Mouse (Mus musculus): ENCODE results near the gene Naa15.
A peak's percentile ranks its signal among the peaks of the same experiment; 100 is the strongest.
"Not testable (repeated sequence)": the region's sequence is repeated elsewhere in the genome, so short reads cannot be mapped to it uniquely, and the experiment has no call there.

Naa15 gene

DNA sequence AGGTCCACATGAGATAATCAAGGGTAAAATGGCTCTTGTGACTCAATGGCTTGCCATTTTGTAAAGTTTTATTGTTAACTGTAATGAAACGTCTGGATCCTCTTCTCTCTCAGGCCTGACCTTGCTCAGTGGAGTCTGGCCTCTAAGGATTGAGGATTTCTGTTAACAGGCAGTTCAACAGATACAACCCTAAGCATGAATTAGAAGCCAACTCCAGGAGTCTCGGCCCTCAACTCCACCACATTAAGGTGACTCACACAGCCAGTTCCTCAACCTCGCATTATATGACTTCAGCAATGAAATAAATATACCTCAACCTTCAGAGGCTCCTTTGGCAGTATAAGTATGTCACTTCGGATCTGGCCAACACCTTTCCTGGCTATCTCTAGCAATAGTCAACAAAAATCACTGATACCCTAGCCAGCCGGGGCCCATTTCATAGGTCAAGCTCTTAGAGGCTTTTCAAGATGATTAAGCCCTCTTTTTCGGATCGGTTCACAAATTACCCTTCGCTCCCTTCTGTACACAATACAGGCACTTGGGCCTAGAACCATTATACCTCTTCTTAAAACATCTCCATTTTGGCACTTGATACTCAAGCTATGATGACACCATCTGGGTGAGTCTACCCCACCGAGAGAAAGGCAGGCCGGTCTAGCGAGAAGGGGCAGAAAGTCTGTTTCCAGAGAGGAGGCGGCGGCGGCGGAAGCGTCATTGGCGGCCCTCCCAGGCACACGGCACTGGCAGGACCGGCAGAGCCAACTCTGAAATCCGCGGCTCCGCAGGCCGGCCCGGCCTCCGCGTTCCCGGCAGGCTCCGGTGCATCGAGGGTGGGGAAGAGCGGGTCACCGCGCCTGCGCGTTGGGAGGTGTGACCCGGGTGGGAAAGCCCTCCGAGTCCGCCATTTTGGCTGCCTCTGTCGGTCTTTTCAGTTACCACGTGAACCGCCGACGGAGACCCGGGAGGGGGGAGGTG is at the start of gene Naa15:
Naa15 (plus strand) TSS at position 51 of the 975 bp plus-strand sequence.
- peak; percentile 94 to 95 for DNase-seq (ENCODE audit: low spot score in 2 of 2)

DNA sequence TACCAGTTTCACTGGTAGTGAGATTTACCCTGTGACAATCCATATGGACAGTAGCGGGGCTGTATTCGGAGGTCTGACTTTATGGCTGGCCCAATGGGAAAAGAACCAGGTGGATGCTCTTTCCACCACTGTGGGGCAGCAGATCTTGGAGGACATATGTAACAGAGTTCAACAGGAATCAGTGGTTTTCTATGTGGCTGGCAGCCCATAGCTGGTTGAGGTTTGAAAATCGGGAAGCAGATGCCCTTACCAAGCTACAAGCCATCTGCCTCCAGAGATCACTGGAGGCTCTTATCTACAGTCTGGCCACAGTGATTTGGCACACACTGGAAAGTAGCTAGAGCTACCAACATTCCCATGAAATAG is 49.4 kb upstream of the Naa15 start:
- DNase-seq (ENCODE audit: low spot score in 2 of 2) = no peak

DNA sequence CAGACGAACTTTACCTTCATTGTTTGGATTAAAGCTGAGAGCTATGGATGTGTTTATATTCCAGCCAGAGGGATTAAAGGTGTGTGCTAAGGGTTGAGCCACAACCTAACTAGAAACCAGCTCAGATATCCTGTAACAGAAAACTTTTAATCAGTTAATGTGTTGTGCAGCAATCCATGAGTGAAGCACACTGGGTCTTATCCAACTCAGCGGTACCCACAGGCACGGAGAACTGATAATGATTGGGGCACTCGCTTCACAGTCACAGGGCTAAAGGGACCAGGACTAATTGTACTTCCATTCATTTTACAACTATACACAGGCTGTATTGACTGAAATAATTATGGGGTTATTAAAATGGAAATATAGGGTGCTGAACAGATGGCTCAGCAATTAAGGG is 48.0 kb upstream of the Naa15 start:
- DNase-seq (ENCODE audit: low spot score in 2 of 2) = no peak

DNA sequence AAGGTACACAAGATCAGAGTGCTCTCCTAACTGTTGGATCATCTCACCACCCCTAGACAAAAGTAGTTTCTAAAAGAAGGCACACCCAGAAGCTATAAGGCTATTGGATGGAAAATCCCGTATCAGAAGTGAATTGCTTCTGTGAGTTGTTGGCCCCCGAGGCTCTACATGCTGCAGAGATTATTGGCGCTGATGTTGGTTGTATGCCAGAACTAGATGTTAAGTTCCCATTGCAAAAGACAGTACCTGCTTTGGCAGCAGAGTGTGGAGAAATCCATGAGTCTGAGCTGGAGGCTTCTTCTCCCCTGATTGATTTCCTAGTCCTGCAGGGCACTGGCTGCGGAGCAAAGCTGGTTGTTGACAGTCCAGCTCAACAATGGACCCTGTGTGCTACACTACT is 46.9 kb upstream of the Naa15 start:
- no peak for DNase-seq (ENCODE audit: low spot score in 2 of 2)

DNA sequence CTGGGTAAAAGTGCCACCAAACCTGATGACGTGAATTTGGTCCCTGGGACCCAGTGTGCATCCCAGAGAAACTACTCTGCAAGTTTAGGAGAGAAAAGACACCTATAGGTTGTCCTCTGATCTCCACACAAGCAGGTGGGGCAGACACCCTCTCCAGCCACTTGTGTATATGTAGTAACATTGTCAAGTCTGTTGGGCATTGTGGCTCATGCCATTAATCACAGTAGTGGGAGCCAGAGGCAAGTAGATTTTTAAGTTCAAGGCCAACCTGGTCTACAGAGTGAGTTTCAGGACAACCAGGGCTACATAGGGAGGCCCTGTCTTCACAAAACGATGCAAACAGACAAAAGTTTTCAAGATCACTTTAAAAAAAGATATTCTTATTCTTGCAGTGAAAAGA is 43.1 kb upstream of the Naa15 start:
- DNase-seq (ENCODE audit: low spot score in 2 of 2) = no peak

DNA sequence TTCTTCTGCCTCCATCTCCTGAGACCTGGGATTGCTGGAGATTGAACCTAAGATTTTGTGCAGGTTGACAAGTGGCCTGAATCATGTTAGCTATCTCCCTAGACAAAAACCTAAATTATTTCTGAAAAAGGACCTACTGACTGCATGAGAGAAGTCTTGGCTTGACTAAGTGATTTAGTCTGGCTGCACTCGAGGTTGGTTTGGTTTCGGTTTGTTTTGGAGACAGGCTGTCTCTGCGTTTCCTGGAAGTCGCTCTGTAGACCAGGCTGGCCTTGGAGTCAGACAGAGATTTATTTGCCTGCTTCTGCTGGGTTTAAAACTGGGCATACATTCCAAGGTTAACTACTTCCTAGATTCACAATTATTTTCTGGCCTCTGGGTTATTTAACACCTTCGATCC is 42.1 kb upstream of the Naa15 start:
- DNase-seq (ENCODE audit: low spot score in 2 of 2) = no peak

DNA sequence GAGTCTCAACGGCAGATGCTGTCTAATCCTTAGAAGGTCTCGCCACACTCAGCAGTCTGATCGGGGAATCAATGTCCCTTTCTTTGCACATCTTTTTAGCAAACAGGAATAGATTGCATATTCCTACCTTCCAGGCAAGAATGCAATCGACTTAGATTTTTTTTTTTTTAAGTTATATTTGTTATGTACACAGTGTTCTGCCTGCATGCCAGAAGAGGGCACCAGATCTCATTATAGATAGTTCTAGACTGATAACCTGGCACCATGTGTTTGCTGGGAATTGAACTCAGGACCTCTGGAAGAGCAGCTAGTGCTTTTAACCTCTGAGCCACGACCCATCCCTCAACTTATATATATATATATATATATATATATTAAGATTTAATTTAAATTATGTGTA is 41.4 kb upstream of the Naa15 start:
- no peak for DNase-seq (ENCODE audit: low spot score in 2 of 2)

DNA sequence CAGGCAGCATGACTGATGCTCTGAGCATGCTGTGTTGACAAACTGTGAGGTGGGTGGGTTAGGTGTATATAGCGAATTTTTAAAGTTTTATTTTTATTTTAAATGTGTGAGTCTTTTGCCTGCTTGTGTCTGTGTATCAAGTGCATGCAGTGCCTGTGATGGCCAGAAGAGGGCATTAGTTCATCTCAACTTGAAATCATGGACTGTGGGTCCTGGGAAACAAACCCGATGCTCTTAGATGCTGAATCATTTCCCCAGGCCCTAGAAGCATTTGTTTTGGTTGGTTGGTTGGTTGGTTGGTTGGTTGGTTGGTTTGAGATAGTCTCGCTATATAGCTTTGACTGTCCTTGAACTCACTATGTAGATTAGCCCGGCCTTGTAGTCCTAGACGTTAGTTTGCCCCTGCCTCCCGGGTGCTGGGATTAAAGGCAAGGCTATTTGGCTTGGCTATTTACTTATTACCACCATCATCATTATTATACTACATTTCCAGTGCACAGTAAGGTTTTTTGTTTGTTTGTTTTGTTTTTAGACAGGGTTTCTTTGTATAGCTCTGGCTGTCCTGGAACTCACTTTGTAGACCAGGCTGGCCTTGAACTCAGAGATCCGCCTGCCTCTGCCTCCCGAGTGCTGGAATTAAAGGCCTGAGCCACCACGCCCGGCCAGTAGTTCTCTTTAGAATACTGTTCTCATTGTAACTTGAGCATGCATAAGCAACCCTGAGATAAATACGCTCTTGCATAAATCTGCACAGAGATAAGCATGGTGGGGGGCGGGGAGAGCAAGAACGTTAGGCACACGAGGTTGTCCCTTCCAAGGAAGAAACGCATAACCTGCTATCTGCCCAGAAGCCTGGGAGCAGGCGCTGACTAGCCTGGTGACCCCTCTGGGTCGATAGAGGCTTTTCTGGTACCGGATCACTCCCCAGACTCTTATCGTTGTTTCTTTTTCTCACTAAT is 39.4 kb upstream of the Naa15 start:
- peak in 1 of 2 experiments; percentile 38 for DNase-seq (ENCODE audit: low spot score in 2 of 2)

DNA sequence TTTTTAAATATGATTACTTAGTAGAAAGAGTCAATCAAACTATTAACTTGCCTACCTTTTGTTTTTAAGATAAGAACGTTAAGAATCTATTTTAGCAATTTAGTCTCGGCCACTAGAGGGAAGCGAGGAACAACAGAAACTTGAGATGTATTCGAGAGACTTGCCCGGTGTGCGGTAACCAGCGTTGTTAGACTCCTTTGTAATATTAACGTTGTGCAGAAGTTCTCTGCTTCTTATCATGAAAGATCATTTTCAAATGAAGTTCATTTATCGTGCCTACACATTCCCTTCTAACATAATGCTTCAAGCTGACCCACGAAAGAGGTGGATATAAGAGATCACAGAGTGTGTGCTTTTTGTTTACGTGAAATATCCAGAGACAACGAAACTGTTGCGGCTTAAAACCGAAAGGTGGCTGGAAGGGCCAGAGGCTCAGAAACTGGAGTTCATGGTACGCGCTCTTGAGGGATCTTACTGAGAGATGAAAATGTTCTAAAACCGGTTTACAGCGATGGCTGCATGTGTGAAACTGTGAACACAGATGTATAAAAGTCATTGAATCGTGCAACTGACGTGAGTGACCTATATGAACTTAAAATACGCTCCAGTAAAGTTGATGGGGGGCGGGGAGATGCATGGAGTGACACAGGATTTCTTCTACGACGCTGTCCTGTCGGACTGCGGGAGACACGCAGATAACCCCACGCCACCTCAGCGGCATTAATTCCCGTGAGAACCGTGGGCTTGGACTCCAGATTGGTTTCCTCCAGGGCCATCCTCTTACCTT is 36.9 kb upstream of the Naa15 start:
- peak in 1 of 2 experiments; percentile 37 for DNase-seq (ENCODE audit: low spot score in 2 of 2)

DNA sequence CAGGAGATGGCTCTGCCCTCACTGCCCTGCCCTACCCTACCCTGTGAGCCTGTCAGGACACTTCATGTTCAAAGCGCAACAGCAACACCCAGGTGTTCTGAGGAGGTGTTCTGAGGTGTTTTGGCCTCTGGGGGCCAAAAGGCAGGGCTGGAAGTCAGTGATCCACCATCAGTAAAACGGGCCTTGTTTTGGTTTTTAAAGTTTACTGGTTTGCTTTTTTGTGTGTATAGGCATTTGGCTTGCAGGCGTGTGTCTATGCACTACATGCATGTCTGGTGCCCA is 36.3 kb upstream of the Naa15 start:
- DNase-seq (ENCODE audit: low spot score in 2 of 2) = no peak

DNA sequence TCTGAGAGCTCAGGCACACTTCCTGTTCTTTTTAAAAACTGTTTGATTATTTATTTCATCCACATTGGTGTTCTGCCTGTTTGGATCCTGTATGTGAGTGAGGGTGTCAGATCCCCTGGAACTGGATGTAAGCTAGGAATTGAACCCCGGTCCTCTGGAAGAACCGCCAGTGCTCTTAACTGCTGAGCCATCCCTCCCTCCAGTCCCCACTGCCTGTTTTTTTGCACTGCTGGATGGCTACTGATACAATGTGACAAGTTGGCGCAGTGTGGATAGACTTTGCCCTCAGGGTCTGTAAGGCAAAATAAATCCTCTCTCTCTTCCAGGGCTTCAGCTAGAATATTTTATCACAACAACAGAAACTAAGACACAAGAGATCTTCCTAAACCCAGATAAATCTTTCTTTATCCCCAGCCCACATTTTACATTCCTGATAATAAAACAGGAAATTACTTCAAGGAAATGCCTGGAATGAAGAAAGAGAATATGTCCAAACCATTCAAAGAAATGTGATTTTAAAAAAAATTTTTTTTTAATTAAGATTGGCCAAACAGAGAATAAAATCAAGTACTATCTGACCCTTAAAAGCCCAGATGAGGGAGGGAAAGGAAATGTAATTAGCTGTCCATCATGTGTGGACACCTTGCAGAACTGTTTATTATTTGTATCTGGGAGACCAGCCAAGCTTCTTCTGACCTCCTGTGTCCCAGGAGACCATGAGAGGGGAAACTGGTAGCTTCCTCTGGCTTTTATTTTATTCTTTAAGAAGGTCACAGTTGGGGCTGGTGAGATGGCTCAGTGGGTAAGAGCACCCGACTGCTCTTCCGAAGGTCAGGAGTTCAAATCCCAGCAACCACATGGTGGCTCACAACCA is 34.9 kb upstream of the Naa15 start:
- peak; percentile 49 to 70 for DNase-seq (ENCODE audit: low spot score in 2 of 2)

DNA sequence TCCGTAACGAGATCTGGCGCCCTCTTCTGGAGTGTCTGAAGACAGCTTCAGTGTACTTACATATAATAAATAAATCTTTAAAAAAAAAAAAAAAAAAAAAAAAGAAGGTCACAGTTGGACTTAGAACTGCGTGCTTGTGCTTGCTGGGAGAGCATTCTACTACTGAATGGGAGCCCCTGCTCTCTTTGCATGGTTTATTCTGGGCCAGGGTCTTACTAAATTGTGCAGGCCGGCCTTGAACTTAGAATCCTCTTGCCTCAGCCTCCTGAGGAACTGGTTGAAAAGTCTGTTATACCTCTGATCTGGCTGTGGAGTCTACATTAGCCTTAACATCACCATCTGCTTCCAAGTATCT is 34.3 kb upstream of the Naa15 start:
- DNase-seq (ENCODE audit: low spot score in 2 of 2) = no peak

DNA sequence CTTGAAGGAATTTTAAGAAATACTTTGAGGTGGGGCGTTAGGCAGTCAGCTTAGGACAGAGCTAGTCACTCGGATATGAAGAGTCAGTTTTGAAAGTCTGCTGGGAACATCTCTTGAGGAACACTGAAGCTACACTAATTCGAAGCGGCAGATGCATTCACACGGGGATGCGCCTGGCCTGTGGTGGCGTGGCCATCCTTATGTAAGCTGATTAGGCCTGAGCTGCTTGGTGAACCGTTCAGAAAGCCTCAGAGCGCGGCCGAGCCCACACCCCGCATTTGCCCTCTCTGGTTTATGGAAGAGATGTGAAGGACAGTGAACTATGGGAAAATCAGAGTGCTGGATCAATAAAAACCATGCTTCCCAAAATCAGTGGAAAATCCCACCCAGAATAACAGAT is 31.5 kb upstream of the Naa15 start:
- no peak for DNase-seq (ENCODE audit: low spot score in 2 of 2)

DNA sequence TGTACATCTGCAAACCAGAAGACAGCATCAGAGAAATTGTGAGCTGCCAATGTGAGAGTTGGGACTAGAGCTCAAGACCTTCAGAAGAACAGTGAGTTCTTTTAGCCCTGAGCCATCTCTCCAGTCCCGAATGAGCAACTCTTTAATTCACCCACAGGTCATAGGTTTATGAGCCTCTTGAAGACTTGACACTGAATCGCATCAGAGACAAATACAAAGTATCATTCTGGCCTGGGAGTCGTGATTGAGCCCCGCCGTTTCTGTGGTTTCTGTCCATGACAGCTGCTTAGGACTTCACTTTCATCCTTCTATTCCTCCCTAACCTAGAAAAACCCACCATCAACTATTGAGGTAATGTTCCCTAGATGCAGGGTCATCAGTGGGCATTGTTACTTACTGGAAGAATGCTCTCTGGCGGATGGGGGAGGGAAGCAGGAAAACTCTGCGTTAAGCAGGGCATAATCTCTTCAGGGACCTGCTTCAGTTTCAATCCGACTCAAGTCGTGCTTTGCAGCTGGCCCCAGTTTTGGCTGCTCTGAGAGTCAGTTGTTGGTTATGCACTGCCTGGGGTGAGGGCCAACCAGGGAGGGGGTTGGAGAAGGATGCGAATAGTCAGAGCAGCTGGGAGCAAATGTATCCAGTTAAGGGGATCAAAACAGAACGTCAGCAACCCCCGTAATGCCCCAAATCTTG is 28.4 kb upstream of the Naa15 start:
- peak; percentile 52 to 54 for DNase-seq (ENCODE audit: low spot score in 2 of 2)

DNA sequence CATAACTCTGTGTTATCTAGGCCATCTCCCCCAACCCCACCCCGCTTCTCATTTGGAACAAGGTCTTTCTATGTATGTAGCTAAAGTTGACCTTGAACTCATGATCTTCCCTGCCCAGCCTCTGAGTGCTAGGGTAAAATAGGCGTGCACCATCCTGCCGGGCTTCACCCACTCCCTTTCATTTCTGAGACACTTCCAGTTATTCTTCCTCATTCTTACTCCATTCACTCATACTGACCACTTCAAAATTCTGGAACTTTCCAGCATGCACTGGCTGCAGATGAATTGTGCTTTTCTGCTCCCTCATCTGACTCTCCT is 27.9 kb upstream of the Naa15 start:
- DNase-seq (ENCODE audit: low spot score in 2 of 2) = no peak

DNA sequence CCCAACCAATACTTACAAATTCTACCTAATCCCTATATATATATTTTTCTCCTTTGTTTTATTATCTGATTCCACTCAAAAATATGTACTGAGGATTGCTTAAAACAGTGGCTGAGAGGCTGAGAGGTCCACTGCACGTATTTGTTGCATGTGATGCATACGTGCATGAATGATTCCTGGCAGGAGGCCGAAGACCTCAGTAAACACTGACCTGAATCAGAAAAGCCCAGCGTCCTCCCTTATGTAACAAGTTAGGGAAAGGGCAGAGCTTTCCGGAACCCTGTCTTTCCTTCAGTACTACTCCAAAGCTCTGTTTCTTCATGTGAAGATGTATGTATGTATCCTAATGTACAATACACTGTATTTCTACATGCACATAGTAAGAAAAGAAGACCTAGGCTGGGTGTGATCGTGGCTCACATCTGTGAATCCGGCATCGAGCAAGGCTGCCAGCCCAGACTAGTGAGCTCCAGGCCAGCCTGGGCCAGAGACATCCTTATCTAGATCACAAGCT is 27.0 kb upstream of the Naa15 start:
- no peak for DNase-seq (ENCODE audit: low spot score in 2 of 2)

DNA sequence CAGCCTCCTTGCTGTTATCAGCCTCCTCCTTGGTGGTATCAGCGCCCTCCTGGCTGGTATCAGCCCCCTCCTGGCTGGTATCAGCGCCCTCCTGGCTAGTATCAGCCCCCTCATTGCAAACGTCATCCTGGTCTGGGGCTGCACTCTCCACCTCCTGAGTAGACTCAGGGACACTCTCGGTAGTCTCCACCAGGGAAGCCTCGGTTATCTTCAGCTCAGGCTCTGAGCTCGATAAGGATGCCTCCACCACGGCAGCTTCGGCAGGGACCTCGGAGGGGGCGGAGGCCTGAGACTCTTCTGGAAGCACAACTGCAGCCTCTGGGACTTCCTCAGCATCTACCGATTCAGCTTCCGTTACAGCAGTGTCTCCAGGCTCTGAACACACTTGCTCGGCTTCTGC is 26.0 kb upstream of the Naa15 start:
- DNase-seq (ENCODE audit: low spot score in 2 of 2) = no peak

DNA sequence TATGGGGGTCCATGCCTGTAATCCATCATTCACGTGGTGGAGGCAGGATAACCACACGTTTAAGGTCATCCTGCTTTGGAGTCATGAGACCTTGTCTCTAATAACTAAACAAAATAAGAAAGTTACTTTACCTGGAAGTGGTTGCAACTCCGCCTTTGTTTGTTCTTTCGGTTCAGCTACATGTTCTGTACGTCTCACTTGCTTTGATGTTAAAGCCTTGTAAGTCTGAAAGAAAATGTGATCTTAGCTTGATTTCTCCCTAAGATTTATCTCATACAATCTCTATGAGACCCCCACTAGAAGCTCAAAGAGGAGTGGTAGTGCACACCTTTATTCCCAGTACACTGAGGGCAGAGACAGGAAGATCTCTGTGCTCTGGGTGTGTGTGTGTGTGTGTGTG is 23.9 kb upstream of the Naa15 start:
- no peak for DNase-seq (ENCODE audit: low spot score in 2 of 2)

DNA sequence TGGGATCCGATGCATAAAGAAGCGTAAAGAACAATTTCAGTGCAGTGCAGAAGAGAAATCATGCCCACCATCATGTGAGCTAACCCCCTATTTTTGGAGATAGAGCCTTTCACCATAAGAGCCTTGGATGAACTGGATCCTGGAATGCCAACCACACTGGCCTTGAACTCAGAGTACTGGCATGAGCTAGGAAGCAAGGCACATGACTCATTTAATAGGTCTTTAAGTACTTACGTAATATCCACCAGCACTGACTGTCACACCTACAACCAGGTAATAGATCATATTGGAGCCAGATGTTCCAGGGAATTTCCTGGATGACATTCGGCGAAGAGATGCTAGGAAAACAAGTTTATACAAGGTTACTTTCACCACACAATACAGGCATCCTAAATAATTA is 23.4 kb upstream of the Naa15 start:
- no peak for DNase-seq (ENCODE audit: low spot score in 2 of 2)

DNA sequence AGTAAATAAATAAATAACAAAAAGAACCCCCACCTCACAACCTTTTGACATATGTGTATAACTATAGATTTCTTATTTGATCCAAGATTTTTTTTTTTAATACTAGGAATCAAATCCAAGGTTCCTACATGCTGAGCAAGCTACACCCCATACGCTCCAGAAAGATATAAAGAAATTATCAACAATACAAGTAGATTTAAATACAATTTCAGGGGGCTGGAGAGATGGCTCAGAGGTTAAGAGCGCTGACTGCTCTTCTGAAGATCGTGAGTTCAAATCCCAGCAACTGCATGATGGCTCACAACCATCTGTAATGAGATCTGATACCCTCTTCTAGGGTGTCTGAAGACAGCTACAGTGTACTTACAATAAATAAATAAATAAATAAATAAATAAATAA is 21.9 kb upstream of the Naa15 start:
- not testable (repeated sequence) for DNase-seq (ENCODE audit: low spot score in 2 of 2)

Measured in heart, adult 9 months (tissue).